Mouse (Mus musculus) left cerebral cortex, adult 18-20 months (tissue): ENCODE results near the gene Akap8. TPM values are rescaled to one million over a fixed set of nuclear protein-coding genes. Genes with fewer than 3 reads are reported as not detected.

Experiments
- DNase-seq, 2 experiments: peaks; one replicate each; pipeline ENCODE4 v3.0.0; 2021 to 2022; ENCODE audit warnings: low spot score in 2 of 2, mixed read lengths in 1 of 2
- total RNA-seq, 2 experiments: library from RNA; stranded (reverse); gene quantifications; 2 replicates each; pipeline ENCODE4 v1.2.3; 2021

Akap8 gene
- total RNA-seq, 2 experiments from 2014 or later, result 81.2 to 87.6 TPM

- no peak for DNase-seq
These were observed 28.1 kb upstream of the Akap8 start for GRCm38 (mm10) chr17:32349037-32349732.

- DNase-seq, result no peak
These were observed 27.4 kb upstream of the Akap8 start for GRCm38 (mm10) chr17:32348406-32348805.

DNA sequence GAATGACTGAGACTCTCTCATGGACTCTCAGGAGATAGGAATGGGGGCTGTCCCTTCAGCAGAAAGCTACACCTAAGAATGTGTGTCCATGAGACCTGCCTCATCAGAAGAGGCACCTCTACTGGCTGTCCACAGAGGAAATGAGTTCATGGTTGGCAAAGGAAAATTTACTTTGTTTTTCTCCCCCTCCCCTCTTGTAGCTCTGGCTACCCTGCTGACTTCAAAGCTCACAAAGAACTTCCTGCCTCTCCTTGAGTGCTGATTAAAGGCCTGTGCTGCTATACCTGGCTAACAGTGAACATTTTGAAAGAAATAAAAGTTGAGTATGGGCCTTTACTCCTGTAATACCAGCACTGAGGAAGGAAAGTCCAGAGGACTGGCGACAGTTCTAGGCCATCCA is 20.1 kb upstream of the Akap8 start:
- DNase-seq, result no peak

DNA sequence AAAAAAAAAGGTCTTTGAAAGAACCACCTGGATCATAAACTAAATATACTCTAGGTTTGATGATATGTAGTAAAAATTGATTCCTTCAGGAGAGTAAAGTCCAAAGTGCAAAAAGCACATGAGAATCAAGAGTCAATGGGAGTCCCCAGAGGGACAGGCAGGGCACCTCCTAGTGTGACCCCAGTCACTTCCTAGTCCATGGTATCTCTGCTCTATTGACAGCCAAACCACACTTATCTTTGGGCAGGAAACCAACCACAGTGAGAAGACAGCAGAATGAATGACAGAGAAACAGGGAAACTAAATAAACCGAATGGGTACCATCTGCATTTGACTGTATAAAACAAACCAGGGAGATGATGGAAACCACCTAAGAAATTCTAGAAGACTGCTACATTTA is 19.1 kb upstream of the Akap8 start:
- no peak for DNase-seq

GRCm38 (mm10) chr17:32335869-32336268 is 14.8 kb upstream of the Akap8 start:
- no peak for DNase-seq

GRCm38 (mm10) chr17:32334921-32335320 is 13.9 kb upstream of the Akap8 start:
- no peak for DNase-seq

GRCm38 (mm10) chr17:32333675-32334303 is 12.8 kb upstream of the Akap8 start:
- DNase-seq, result no peak

DNA sequence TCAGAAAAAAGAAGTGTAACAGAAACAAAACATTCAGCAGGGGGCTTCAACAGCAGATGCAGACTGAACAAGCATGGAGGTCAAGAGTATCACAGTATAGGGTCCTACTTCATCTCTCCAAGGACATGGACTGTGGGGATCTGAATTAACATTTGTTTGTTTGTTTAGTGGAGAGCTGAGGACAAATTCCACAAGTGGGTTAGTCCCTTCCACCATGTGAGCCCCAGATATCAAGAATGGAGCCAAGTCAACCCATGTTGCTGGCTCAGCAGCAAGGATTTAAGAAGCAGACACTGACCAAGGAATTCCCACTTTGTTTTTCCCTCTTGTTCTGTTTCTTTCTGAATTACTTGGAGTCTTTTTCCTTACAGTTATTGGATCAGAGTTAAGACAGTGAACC is 6.5 kb upstream of the Akap8 start:
- DNase-seq, result no peak

DNA sequence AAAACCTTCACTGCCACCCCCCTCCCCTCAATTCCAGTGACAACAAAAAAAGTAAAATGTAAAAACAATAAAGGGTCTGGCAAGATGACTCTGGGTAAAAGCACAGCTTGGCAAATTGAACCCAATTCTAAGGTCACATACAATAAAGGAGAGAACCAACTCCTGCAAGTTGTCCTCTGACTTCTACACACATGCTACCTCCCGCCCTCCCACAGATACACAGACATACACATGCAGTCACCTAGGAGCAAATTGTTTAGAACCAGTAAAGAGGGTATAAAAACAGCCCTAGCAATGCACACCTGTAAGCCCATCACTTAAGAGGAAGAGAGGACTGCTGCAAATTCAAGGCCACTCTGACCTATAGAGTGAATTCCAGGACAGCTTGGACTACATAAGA is 1.8 kb upstream of the Akap8 start:
- no peak for DNase-seq

DNA sequence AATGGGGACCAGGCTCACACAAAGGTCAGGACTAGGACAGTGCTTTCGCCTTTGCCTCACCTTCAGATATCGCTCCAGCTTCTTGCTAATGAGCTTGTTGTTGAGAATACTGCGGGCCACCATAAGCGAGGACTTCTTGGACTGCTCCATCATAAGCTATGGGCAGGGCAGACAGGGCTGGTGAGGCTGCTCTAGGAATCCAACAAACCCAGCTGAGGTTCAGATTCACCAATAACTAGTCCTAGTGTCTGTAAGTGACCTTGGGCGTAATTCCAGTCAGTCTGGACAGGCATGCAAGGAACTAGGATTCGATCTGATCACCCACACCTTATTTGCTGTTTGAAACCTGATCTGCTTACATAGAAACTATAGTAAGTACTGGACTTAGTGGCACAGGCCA is 798 bp upstream of the Akap8 start:
- DNase-seq, result no peak

DNA sequence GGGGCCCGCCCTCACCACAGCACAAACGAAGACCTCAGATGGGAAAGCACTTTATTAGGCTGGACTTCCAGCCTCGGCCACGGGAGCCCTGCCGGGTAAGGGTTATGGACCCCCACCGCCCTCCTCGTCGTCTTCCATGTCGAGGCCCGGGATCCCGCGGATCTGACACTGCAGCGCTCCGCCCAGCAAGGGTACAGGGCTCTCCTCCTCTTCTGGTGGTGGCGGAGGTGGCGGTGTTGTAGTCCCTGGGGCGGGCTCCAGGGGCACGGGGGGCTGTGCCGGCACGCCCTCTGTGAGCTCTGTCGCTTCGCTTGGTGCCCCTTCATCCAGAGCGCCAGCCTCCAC is 324 bp upstream of the Akap8 start:
- no peak for DNase-seq

DNA sequence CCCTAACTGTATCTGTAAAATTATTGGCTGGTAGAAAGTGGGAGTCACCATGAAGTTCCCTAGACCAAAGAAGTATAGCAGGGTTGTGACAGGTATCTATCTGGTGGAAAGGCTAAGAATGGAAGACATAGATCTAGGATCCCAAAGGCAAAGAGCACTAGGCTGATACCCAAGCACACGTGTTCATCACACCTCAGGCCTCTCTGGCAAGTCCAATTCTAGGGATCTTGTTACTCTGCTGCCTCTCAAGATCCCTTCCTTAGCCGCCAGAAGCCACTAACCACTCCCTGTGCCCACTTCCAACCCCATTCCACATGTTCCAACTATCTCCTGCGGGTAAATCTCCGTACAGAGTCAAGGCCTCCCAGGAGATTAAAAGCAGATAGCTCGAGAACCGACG is 1.1 kb downstream of the Akap8 start:
- no peak for DNase-seq

DNA sequence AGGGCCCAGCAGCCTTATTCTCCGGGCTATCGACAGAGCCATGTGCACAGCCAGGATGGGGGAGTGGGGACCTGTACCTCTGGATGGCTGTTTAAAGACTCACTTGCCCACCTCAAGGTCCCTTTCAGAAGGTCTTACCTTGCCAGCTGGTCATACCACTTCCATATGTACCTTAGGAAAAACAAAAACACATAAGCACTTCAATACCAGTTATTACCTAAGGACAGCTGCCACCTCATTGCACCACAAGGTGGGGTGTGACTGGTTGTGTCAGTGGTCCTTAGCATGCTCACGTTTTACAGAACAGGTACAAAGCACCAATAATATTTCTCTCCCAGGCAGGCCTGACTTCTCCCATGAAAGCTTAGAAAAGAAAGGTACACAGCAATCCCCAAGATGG is 3.3 kb downstream of the Akap8 start:
- no peak for DNase-seq

GRCm38 (mm10) chr17:32317032-32317431 is 4.0 kb downstream of the Akap8 start:
- no peak for DNase-seq

- DNase-seq, result no peak
These were observed 5.5 kb downstream of the Akap8 start for GRCm38 (mm10) chr17:32315560-32315959.

- no peak for DNase-seq
These were observed 7.1 kb downstream of the Akap8 start for GRCm38 (mm10) chr17:32313892-32314291.

GRCm38 (mm10) chr17:32312801-32313200 is 8.2 kb downstream of the Akap8 start:
- DNase-seq, result no peak

DNA sequence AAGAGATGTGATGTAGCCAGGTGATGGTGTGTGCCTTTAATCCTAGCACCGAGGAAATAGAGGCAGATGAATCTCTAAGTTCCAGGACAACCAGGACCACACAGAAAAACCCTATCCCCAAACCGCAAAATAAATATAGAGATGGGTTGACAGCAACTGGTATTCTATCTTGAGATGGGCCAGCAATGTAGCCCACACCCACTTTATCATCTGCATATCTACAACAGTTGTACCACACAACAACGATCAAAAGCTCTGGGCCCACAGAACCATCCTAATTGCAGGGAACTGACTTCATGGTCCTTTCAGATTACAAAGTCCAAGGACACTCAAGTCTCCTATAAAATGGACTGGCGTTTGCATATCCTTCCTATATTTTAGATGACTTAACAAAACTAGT is 13.1 kb downstream of the Akap8 start:
- DNase-seq, result no peak

DNA sequence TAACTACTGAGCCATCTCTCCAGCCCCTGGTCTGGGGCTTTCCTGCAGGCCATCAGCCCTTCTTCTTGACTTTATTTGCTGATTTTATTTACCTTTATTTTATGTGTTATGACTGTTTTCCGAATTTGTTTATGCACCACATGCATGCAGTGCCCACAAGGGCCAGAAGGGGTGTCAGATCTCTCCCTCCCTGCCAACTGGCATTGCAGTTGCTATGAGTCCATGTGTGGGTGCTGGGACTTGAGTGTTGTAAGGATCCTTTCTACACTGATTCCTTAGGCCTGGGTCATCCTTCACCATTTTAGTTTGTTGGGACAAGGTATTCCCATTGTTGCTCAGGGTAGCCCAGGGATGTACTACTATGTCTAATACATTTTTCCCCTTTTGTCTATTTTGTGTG is 22.9 kb downstream of the Akap8 start:
- no peak for DNase-seq

GRCm38 (mm10) chr17:32295901-32296300 is 25.1 kb downstream of the Akap8 start:
- DNase-seq, result no peak

DNA sequence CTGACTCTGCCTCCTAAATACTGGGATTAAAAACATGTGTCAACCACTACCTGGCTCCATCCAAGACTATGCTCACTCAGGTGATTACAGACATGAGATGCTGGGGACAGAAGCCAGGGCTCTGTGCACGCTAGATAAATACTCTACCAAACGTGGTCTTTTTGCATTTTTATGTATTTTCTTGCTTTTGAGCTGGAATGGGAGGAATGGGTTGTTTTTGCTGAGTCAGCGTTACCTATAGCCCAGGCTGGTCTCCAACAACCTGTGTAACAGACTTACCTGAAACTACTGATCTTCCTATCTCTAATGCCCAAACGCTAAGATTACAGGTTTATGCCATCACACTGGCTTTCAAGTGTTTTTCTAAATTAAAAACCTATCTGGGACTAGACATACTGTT is 25.9 kb downstream of the Akap8 start:
- DNase-seq, result no peak

DNA sequence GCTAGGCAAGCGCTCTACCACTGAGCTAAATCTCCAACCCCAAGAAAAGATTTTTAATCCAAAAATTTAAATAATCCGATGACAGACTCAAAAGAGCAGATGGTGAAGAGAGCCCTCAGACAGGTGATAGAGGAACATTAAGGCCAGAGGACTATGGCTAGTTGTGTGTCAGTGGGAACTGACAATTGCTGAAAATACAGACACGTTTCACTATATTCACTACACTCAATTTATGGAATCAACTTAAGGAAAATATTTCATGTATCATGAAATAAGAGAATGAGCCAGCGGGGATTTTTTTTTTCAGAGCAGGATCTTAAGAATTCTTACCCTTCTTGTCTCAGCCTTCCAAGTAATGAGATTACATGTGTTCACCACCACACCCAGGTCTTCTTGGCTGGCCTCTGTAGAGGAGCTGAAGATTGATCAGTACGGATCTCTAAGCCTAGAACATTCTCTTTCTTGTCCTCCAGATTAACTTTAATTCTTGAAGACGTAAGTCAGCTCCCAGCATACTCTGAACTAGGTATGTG is 35.8 kb downstream of the Akap8 start:
- no peak for DNase-seq
